Mouse (Mus musculus) mouse embryonic stem cell (cell line): ENCODE data around the gene Ndufs6.

ENCODE experiments used
- in situ Hi-C, 2 experiments: fragments of 300-500 bp; cut with MboI; formaldehyde crosslinking; loops; 1 replicate in 1 of 2; 3 replicates in 1 of 2; pipeline ENCODE4 v1.14.3; 2019 to 2020; ENCODE audit warnings: low sequenced_read_pairs in 2 of 2, low pct_unique_long_range_greater_than_20kb in 1 of 2, mixed read lengths in 1 of 2; ENCODE audit not compliant: unreplicated experiment in 1 of 2

Ndufs6 gene

DNA sequence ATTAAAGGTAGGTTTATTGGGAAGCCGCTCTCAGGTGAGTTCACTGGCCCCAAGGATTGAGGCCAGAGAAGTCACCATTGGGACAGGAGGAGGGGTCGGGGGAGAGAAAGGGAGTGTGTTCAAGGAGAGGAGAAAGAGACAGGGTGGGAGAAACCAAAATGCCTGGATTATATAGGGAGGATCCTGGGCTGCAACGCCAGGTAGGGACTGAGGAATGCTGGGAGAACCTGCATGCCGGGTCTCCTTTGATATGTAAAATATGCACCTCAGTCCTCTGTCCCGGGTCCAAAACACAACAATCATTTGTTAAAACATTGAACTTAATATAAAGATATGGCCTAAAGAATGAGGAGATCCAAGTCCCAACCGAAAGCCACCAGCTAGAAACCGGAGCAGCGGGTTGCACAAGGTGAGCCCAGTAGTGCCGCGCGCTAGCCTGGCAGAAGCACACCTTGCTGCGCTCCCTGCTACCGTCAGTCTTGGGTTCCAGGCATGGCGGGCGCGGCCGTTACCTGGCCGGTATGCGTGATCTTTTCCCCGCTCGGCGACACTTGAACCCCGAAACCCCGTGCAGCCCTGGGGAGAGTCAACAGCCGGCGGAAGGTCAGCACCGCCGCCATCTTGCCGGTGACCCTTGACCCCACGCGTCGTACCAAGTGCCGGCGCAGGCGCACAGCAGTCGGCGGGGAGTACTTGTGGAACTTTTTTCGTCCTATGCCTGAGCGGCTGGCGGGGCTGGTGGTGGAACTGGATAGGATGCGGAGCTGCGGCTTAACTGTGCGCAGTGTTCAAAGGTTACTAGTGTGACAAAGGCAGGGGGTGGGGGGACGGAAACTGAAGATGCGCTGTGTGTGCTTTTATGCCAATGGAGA, at the start of gene Ndufs6, which contains the start of gene Mrpl36:
Ndufs6 (minus strand) TSS at position 716 of the 872 bp plus-strand sequence.
Mrpl36 (plus strand) TSS at position 687 of the 872 bp plus-strand sequence.
- in situ Hi-C loops, result no loop called here

DNA sequence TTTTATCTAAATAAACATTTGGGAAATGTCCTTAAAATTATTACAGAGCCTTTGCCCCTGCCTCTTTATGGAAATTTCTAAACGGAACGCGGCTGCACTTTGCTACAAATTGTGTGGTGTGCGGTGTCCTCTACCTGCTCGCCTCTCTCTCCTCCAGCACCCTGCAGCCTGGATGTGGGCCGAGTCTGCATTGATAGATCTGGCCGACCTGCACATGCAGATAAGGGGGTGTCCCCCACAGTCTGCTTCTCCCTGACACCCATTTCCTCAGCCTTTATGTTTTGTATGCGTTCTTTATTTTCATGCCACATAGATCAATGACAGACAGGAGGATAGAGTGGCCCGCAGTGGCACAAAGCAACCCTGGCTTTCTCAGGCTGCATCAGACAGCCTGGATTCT, 49.3 kb upstream of the Ndufs6 start:
- in situ Hi-C loops, result no loop called here

DNA sequence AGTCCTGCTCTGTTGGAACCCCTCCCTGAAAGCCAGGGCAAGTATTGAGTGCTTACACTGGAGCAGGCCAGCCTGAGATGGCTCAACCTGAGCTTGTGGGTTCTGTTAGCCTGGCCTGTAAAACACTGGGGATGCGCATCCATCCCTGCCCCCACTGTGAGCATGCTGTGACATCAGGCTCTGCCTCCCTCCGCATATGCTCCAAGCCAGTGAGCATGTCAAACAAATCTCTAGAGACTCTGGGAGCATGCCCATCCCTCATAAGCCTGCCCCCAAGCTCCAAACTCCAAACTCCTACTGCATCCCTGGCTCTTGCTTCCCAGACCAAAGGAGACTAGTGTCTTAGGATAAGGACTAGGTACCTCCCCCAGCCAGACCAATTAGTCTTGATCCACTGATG, 46.3 kb upstream of the Ndufs6 start:
- in situ Hi-C loops, result no loop called here

DNA sequence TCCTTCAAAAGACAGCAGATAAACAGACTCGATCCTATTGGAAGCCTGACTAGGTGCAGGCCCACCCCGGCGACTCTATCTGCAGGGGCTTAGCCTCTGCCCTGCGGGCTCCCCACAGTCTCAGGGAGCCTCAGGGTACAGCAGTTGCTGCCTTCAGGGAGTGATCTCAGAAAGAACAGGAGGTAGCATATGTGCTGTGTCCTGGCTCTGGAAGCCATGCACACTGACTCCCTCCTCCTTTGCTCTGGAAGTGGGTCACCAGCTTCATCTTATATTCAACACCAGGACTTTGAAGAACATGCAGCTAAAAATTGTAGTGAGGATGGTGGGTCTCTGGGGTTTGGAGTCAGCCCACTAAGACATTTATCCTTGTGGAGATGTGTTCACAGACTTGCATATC, 45.0 kb upstream of the Ndufs6 start:
- in situ Hi-C loops, result no loop called here

DNA sequence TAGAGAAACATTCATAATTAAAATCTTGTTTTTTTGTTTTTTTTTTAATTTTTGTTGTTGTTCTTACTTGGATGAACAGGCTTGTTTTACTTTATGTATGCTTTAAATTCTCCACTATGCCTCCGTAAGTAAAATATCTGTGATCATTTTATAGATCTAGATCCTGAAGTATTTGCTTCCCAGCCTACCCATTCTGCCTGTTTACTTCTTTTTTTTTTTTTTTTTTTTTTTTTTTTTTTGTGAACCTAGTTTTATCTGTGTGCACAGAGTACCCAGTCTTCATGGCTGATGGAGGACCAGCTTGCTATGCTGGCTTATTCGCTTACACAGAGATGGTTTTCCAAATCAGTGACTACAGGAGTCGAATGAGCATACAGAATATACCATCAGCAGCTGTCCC, 28.8 kb upstream of the Ndufs6 start:
- in situ Hi-C loops, result no loop called here

DNA sequence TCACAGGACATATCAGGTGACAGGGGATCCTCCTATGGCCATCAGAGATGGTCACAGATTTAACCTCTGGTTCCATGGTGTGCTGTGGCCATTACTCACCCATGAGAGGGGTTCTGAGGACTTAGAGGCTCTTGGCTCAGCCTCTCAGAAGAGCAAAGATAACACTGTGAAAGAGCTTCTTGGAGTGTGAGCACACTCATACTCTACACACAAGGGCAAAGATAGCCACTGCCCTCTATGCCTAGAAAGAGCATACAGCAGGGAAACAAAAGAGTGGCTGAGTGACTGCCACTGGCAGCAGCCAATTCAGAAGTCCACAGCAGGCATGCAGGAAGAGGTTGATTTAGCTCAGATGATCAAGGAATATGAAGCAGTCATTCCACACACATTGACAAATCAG, 24.1 kb upstream of the Ndufs6 start:
- in situ Hi-C loops, result no loop called here

DNA sequence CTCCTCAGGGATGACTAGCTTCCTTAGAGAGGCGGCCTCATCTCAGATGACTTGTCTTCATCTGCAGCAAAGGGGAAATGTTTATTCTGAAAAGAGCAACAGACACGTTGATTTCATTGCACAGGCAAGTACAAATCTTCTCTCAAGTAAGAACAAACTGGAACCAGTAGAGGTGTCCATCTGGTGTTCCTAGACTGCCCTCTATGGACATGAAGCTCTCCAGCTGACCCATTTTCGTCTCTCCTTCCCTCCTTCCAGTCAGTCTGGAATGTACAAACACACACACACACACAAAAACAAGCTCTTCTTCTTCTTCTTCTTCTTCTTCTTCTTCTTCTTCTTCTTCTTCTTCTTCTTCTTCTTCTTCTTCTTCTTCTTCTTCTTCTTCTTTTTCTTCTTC, 23.6 kb upstream of the Ndufs6 start:
- in situ Hi-C loops, result no loop called here

DNA sequence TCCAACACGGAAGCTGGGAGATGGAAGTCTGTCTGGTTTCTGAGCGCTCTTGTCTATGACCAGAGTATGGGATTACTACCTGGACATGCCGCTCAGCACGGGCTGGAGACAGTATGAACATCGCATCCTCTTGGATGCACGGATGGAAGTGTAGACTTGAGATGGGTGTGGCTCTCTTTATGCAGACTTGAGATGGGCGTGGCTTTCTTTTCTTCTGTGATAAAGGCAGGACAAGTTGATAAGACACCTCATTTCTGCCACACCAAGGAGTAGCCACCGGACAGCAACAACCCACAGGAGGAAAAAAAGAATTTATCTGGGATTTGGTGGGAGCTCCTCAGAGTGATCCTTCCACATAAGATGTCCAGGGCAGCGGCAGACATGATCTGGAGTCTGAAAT, 22.4 kb upstream of the Ndufs6 start:
- in situ Hi-C loops, result no loop called here

DNA sequence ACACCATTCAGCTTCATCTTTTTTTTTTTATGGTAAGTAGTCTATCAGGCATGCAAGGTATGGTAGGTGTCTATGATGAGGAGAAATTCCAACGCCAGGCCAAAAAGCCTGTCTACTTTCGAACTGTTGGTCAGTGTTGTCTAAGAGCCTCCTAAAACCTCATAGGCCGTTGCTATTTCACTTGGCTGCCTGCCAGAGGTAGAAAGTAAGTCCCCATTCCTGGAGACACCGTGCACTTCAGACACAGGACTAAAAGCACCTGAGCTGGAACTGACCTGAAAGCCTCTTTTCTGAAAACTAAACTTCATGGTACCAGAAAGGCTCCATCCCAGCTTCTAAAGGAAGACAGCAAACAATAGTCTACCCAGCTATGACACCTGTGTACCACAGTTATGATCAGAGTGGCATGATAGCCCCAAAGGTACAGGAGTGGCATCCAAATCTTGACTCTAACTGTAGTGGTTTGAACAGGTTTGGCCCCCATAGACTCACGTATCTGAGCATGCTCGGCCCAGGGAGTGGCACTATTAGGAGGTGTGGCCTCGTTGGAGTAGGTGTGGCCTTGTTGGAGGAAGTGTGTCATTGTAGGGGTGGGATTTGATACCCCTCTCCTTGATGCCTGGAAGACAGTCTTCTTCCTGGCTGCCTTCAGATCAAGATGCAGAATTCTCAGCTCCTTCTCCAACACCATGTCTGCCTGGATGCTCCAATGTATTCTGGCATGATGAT, 19.7 kb upstream of the Ndufs6 start:
- in situ Hi-C loops, result no loop called here

DNA sequence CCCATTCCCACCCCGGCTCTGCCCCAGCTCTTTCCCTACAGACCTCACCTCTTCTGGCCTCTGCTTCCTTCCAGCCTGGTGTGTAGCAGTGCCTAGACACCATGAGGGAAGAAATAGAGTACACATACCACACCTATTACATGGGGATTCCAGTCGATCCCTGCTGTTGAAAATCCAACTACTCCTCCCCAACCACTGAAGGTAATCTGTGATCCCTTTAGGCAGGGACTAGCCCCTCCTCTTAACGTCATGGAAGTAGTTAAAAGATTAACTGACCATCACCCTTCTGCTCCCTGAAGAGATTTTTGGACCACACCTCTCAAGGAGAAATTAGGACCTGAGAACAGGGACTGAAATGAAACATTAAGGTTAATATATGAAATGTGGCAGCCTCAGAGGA, 18.8 kb upstream of the Ndufs6 start:
- in situ Hi-C loops, result no loop called here

DNA sequence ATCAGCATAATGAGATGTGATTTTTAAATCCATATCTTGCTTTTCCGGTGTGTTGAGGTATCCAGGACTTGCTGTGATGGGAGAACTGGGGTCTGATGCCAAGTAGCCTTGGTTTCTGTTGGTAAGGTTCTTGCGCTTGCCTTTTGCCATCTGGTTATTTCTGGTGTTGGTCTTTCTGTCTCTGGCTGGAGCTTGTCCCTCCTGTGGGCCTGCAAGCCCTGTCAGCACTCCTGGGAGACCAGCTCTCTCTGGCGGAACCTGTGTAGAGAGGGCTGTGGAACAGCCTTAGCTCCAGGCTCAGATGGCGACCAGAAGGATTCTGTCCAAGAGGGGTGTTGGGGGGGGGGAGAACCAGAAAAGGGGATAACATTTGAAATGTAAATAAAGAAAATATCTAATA, 18.4 kb upstream of the Ndufs6 start:
- in situ Hi-C loops, result no loop called here

DNA sequence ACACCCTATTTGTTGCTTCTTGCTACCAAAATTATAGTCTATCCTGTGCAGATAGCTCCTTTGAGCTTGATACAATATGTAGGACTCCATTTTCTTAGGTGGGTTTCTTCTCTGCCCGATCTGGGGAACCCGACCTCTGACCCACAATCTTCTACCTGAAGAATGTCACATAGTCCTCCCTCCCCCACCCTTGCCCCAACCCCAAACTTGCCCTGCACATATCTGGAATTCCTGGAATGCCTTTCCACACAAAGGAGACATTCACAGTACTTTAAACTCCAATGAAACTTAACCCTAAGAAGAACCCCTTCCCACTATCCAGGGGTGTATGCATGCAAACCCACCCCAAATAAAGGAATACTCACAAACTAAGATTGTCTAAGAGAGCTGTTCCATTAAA, 17.8 kb upstream of the Ndufs6 start:
- in situ Hi-C loops, result no loop called here

DNA sequence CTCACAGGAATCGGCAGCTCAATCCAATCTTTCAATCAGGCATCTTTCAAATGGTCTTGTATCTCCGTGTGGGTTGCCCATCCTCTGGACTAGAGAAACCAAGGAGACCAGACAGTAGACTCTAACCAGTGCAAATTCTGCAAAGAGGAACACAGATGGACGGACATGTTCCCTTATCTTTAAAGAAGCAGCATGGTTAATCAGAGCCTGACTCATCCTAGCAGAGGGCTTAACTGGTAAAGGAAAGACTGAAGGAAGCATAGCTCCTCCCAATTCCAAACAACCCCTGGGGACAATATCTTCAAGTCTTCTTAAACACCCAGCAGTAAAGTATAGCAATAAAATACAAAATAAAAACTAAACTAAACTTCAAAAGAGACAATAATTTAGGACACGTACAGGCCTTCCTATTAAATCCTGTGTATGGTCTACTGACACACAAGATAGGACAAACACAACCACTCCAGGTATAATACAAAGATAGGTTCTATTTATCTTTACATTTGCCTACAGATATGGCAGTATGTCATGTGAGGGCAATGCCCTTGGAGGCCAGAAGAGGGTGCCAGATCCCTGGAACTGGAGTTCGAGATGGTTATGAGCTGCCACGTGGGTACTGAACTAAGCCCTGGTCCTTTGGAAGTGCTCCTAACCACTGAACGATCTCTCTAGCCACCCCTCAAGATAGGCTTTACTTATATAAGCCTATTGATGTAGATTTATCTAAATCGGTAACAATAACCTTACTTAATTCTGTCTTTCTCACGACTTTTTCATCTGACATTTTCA, 17.0 kb upstream of the Ndufs6 start:
- in situ Hi-C loops, result no loop called here

DNA sequence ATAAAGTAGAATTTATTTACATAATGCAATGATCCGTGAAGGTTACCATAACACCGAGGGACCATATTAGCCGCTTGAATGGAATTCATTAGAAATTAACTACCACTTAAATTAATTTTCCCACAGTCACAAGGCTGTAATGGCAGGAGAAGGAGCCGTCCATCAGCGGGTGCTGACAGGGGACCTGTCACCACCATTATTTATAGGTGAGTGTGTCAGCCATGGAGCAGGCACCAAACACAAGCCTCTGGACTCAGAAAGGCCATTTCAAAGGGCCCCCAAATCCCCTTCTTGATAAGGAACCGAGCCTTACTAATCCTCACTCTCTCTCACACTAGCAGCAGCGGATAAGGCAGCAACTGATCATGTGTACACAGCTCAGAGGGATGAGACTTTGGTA, 8.4 kb upstream of the Ndufs6 start:
- in situ Hi-C loops, result no loop called here

DNA sequence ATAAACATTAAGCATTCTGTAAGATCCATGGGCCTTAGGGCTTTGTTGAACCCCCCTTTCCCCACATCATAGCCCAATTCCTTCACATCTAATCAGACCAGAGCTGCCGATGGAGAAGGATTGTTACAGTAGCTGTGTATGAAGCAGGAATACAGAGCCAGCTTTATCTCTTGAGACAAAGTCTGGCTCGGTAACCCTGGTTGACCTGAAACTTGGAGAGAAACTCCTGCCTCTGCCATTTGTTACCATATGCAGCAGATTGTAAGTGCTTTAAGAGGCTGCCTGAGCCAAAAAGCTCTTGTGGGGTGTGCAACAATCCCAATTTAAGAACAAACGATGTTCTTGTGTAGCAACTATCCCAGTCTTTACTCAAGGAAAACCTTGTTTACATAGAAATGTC, 3.4 kb upstream of the Ndufs6 start:
- in situ Hi-C loops, result no loop called here

DNA sequence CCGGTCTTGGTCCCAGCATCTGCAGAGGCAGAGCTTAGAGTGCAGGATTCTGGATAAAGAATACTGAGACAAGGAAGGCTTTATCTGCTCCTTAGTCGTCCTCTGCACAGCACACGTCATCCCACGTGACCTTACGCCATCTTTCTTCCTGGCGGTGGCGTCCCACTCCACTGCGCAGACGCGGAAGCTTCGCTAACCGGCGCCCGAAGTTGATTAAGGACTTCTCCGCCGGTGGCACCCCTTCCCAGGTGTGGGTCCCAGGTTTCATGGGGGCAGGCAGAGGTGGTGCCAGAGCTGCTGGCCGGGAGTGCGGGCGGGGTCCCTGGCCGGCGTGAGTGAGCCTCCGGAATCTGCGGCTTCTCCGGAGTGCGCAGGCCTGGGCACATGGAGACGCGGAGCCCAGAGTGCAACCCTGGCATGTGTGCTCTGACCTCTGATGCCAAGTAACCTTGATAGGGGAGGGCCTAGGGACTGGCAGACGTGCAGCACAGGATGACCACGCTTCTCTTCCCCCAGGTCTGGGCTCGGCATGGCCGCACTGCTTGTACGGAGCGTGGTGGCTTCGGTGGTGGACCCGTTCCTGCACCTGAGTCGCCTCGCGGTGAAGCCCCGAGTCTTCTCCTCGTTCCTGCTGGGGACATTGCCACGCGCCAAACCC, 2.6 kb upstream of the Ndufs6 start:
- in situ Hi-C loops, result no loop called here

DNA sequence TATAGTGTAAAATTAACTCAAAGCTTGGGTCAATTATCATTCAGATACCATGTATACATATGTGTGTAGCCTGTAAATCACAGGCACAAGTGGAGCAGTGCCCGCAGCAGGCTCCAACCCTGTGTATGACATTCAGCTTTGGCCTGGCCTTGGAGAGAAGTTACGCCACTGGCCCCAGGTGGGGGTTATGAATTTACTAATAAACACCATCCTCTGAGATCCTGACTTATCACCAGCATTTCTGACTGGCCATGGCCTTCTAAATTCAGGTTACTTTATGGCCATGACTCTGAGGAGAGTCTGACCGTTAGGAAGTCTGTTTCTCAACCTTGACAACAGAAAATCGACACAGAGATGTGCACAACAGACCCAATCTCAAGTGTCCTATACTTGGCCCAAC, 4.9 kb downstream of the Ndufs6 start:
- in situ Hi-C loops, result loop anchor here in 1 of 2 experiments (25.0 kb wide), 1 partner anchor 236 kb away; no protein-coding TSS in a partner anchor

DNA sequence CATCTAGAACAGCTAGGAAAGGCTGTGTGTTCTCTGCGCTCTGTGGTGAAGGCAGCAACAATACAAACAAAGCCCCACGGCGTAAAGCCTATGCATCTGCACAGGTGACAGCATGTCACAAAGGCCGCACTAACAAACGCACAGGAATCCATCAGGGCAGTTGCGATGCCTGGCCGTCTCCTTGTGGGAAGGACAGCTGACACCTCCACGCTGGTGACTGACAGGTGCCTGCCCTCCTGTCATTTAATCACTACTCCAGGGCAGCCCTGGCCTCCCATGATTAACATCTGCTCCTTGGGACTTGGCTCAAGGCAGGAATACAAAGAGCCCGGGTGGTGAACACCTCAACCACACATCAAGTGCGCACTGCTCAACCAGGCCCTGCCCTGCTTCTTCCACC, 5.7 kb downstream of the Ndufs6 start:
- in situ Hi-C loops, result loop anchor here in 1 of 2 experiments (25.0 kb wide), 1 partner anchor 235 kb away; no protein-coding TSS in a partner anchor
